8 mouse cellular contexts compared by ENCODE assay signal in the genomic region with DNA sequence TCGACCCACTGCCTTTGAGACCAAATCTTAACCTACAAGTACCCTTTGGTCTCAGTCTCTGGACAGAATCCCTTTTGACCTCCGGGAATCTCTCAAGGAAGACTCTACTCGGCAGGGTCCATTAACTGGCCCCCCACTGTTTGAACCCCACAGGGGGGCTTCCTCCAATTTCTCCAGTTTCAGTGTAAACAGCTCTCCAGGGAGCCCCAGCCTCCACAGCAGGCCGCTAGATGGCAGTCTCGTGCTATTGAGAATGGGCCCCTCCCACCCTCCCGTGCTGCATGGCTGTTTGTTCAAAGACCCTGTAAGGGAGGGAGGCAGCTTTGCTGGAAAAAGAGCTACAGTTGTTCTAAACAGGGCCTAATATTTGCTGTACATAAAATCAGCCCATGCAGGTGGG. TPM values are rescaled to one million over a fixed set of nuclear protein-coding genes. Genes with fewer than 3 reads are reported as not detected.
DNase-seq lines count a peak whose midpoint lies in the region; ATAC-seq and TF ChIP-seq lines count a peak whose summit lies in the region.

No protein-coding gene starts in this region.

- TF ChIP-seq EP300 in heart, postnatal 0 days (IDR thresholded peaks at IDR 0.05; ENCODE audit: low read depth) = no peak

- H3K4me2 ChIP-seq in heart, postnatal 0 days (ENCODE audit: low read depth, low read length) = no peak overlapping the region
- no peak overlapping the region for H3K4me2 ChIP-seq in lung, embryonic 16.5 days (ENCODE audit: low read depth, low read length)

- H3K9ac ChIP-seq in heart, postnatal 0 days (replicated peaks; ENCODE audit: low read depth, low read length) = 0 out of 2 replicates have a peak overlapping the region, but pooled peaks have one; percentile 18
- H3K9ac ChIP-seq in lung, embryonic 16.5 days (ENCODE audit: low read length) = peak overlapping the region; percentile 45

- ATAC-seq in heart, postnatal 0 days (ENCODE audit: insufficient read depth, low read depth) = no peak
- ATAC-seq in lung, embryonic 16.5 days (ENCODE audit: low read depth) = peak; percentile 62

- WGBS in embryonic facial prominence, embryonic 10.5 days = 7% methylated on average over 6 of the region's 6 CpGs
- 12% methylated on average over 6 of the region's 6 CpGs for WGBS in heart, postnatal 0 days
- WGBS in lung, embryonic 16.5 days = 12% methylated on average over 6 of the region's 6 CpGs

- peak; percentile 73 for DNase-seq in B cell, adult 2 months
- peak; percentile 50 for DNase-seq in adrenal gland, adult 2 months
- peak; percentile 92 for DNase-seq in embryonic facial prominence, embryonic 10.5 days (ENCODE audit: low spot score)
- peak; percentile 59 for DNase-seq in heart, postnatal 0 days (ENCODE audit: low spot score)
- peak; percentile 28 to 72 for DNase-seq in layer of hippocampus, adult 2 months (ENCODE audit: low spot score in 2 of 2)
- peak; percentile 64 for DNase-seq in retina, postnatal 7 days (ENCODE audit: low read depth, low spot score)
- DNase-seq in thymus, postnatal 4 days = peak; percentile 93

- peaks cover 80% of the 10 kb centered on the region for H3K4me1 ChIP-seq in embryonic facial prominence, embryonic 10.5 days
- H3K4me1 ChIP-seq in heart, postnatal 0 days (ENCODE audit: control insufficient read depth, insufficient read depth) = peaks cover 20% of the 10 kb centered on the region
- peaks cover 56% of the 10 kb centered on the region for H3K4me1 ChIP-seq in lung, embryonic 16.5 days (replicated peaks; ENCODE audit: control insufficient read depth, insufficient read depth, low read length)

- H3K27ac ChIP-seq in embryonic facial prominence, embryonic 10.5 days (replicated peaks) = peak overlapping the region; percentile 93
- 0 out of 2 replicates have a peak overlapping the region, but pooled peaks have one; percentile 21 for H3K27ac ChIP-seq in heart, postnatal 0 days (ENCODE audit: low read depth)
- no peak overlapping the region for H3K27ac ChIP-seq in layer of hippocampus, adult 2 months
- H3K27ac ChIP-seq in lung, embryonic 16.5 days (ENCODE audit: low read length) = peak overlapping the region; percentile 82

- H3K27me3 ChIP-seq in embryonic facial prominence, embryonic 10.5 days (replicated peaks; ENCODE audit: low read depth, poor library complexity, severe bottlenecking) = no peaks in the 10 kb centered on the region
- H3K27me3 ChIP-seq in heart, postnatal 0 days (ENCODE audit: control insufficient read depth, insufficient read depth, low read length) = no peaks in the 10 kb centered on the region
- H3K27me3 ChIP-seq in lung, embryonic 16.5 days (ENCODE audit: control insufficient read depth, insufficient read depth, low read depth, low read length) = no peaks in the 10 kb centered on the region

- H3K4me3 ChIP-seq in embryonic facial prominence, embryonic 10.5 days = peak overlapping the region; percentile 8; the same call in 1 of the 2 replicates
- no peak overlapping the region for H3K4me3 ChIP-seq in heart, postnatal 0 days (ENCODE audit: low read depth, low read length)
- no peak overlapping the region for H3K4me3 ChIP-seq in layer of hippocampus, adult 2 months
- H3K4me3 ChIP-seq in lung, embryonic 16.5 days (ENCODE audit: low read length) = no peak overlapping the region

- no peaks in the 10 kb centered on the region for H3K9me3 ChIP-seq in embryonic facial prominence, embryonic 10.5 days
- no peaks in the 10 kb centered on the region for H3K9me3 ChIP-seq in heart, postnatal 0 days (replicated peaks; ENCODE audit: control insufficient read depth, low read length)
- no peaks in the 10 kb centered on the region for H3K9me3 ChIP-seq in lung, embryonic 16.5 days (ENCODE audit: control insufficient read depth, low read length)

- TF ChIP-seq CTCF in heart, postnatal 0 days (IDR thresholded peaks at IDR 0.05; ENCODE audit: low read depth) = peak; percentile 64
- TF ChIP-seq CTCF in layer of hippocampus, adult 2 months (conservative IDR thresholded peaks at IDR 0.05) = peak; percentile 99

- H3K36me3 ChIP-seq in embryonic facial prominence, embryonic 10.5 days (replicated peaks) = peaks cover 37% of the 10 kb centered on the region
- H3K36me3 ChIP-seq in heart, postnatal 0 days (replicated peaks; ENCODE audit: control insufficient read depth, insufficient read depth, low read length) = peaks cover 15% of the 10 kb centered on the region
- H3K36me3 ChIP-seq in lung, embryonic 16.5 days (ENCODE audit: control insufficient read depth, insufficient read depth, low read length) = peaks cover 6% of the 10 kb centered on the region

RNA-seq across cellular contexts. Expression of a gene that starts 5.4 kb away (rescaled TPM):
- 1 to 10 TPM; 2.2 to 8.0 TPM for total RNA-seq in adrenal gland, adult 2 months (2021)
- polyA plus RNA-seq in adrenal gland, adult 2 months (2012; rRNA removed) = 6.9 and 7.6 TPM in 2 replicates
- polyA plus RNA-seq in embryonic facial prominence, embryonic 10.5 days (2016; fragmentation: Nextera tagmentation; extraction: Ambion mirVana) = 18.1 and 22.4 TPM in 2 replicates
- 87.2 and 90.9 TPM in 2 replicates for total RNA-seq in heart, postnatal 0 days (2014; rRNA removed; ENCODE audit: low replicate concordance)
- polyA plus RNA-seq in heart, postnatal 0 days (2015; fragmentation: Nextera tagmentation; extraction: Ambion mirVana) = 14.9 TPM in 2 replicates
- 1 to 10 TPM; 7.9 to 8.8 TPM for total RNA-seq in layer of hippocampus, adult 2 months (2021)
- polyA plus RNA-seq in lung, embryonic 16.5 days (2015; fragmentation: Nextera tagmentation; extraction: Ambion mirVana) = 17.2 and 22.4 TPM in 2 replicates

RNA-seq across cellular contexts. Expression of a gene that starts 39.2 kb away (rescaled TPM):
- total RNA-seq in adrenal gland, adult 2 months (2021) = not detected
- 0.52 TPM in 1 of 2 replicates, not detected in the other for polyA plus RNA-seq in adrenal gland, adult 2 months (2012; rRNA removed)
- polyA plus RNA-seq in embryonic facial prominence, embryonic 10.5 days (2016; fragmentation: Nextera tagmentation; extraction: Ambion mirVana) = 1.4 and 1.6 TPM in 2 replicates
- 0.73 and 11.0 TPM in 2 replicates for total RNA-seq in heart, postnatal 0 days (2014; rRNA removed; ENCODE audit: low replicate concordance)
- polyA plus RNA-seq in heart, postnatal 0 days (2015; fragmentation: Nextera tagmentation; extraction: Ambion mirVana) = 2.5 and 3.2 TPM in 2 replicates
- total RNA-seq in layer of hippocampus, adult 2 months (2021) = not detected
- polyA plus RNA-seq in lung, embryonic 16.5 days (2015; fragmentation: Nextera tagmentation; extraction: Ambion mirVana) = 17.9 and 50.7 TPM in 2 replicates
